Mouse (Mus musculus): ENCODE results near the gene Inpp1. TPM values are rescaled to one million over a fixed set of nuclear protein-coding genes. Genes with fewer than 3 reads are reported as not detected.

Gene Inpp1
- polyA plus RNA-seq, 1 experiment = 6.7 TPM

DNA sequence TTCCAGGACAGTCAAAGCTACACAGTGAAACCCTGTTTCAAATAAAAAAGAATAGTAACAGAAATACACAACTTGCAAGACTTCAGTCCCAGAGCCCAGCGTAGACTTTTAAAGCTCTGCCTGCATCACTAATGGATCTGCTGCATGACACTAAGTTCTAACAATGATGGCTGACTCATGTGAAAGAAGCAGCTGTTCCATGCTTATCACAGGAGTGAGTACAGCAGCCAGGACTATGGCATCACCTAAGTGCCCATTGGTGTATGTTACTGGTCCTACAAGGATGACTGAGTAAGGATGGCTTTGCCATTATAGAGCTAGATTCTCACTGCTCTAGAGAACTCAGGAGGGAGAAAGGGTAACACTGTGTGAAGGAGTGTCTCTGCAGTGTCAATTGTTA, 30.2 kb downstream of the Inpp1 start:
- H3ac ChIP-seq (ENCODE audit: control insufficient read depth, insufficient read length, low read depth) = no peak overlapping the region
- H3K4me3 ChIP-seq (ENCODE audit: insufficient read depth, poor library complexity, severe bottlenecking) = no peak overlapping the region
- TF ChIP-seq MAX (IDR thresholded peaks at IDR 0.05) (no peak), CTCF (IDR thresholded peaks at IDR 0.05; ENCODE audit: control insufficient read depth, insufficient read depth, insufficient read length) (no peak), USF1 (IDR thresholded peaks at IDR 0.05; ENCODE audit: low read depth) (no peak), CEBPB (IDR thresholded peaks at IDR 0.05; ENCODE audit: low read depth) (no peak), MYOG (IDR thresholded peaks at IDR 0.05; ENCODE audit: control insufficient read depth, extremely low read depth, insufficient read length) (no peak), FOSL1 (IDR thresholded peaks at IDR 0.05; ENCODE audit: insufficient read depth, low read length, poor library complexity, severe bottlenecking) (no peak), MYOD1 (IDR thresholded peaks at IDR 0.05; ENCODE audit: control insufficient read depth, insufficient read length, low read depth) (peak; percentile 45)
- no peaks in the 10 kb centered on the region for H3K79me3 ChIP-seq (ENCODE audit: low read depth)
- no peaks in the 10 kb centered on the region for H3K27me3 ChIP-seq (ENCODE audit: control insufficient read depth, insufficient read depth, insufficient read length)
- H3K79me2 ChIP-seq (ENCODE audit: control insufficient read depth, insufficient read depth) = no peaks in the 10 kb centered on the region
- H3K36me3 ChIP-seq (ENCODE audit: control insufficient read depth, insufficient read depth) = peaks cover 9% of the 10 kb centered on the region

GRCm38 (mm10) chr1:52765176-52766111, 52.0 kb downstream of the Inpp1 start:
- H3K79me2 ChIP-seq (ENCODE audit: control insufficient read depth, insufficient read depth) = no peaks in the 10 kb centered on the region
- H3K4me3 ChIP-seq (ENCODE audit: insufficient read depth, poor library complexity, severe bottlenecking) = no peak overlapping the region
- TF ChIP-seq USF1 (IDR thresholded peaks at IDR 0.05; ENCODE audit: low read depth) = no peak
- no peaks in the 10 kb centered on the region for H3K79me3 ChIP-seq (ENCODE audit: low read depth)
- no peaks in the 10 kb centered on the region for H3K36me3 ChIP-seq (ENCODE audit: control insufficient read depth, insufficient read depth)
- H3K27me3 ChIP-seq (ENCODE audit: control insufficient read depth, insufficient read depth, insufficient read length) = no peaks in the 10 kb centered on the region
- no peak overlapping the region for H3ac ChIP-seq (ENCODE audit: control insufficient read depth, insufficient read length, low read depth)

GRCm38 (mm10) chr1:52763894-52764809, 53.3 kb downstream of the Inpp1 start:
- H3K27me3 ChIP-seq (ENCODE audit: control insufficient read depth, insufficient read depth, insufficient read length) = no peaks in the 10 kb centered on the region
- TF ChIP-seq CEBPB (IDR thresholded peaks at IDR 0.05; ENCODE audit: low read depth) (no peak), MAX (IDR thresholded peaks at IDR 0.05) (no peak), FOSL1 (IDR thresholded peaks at IDR 0.05; ENCODE audit: insufficient read depth, low read length, poor library complexity, severe bottlenecking) (no peak), MYOG (IDR thresholded peaks at IDR 0.05; ENCODE audit: control insufficient read depth, extremely low read depth, insufficient read length) (no peak), USF1 (IDR thresholded peaks at IDR 0.05; ENCODE audit: low read depth) (no peak), MYOD1 (IDR thresholded peaks at IDR 0.05; ENCODE audit: control insufficient read depth, insufficient read length, low read depth) (no peak), CTCF (IDR thresholded peaks at IDR 0.05; ENCODE audit: control insufficient read depth, insufficient read depth, insufficient read length) (no peak)

GRCm38 (mm10) chr1:52758174-52758573, 59.3 kb downstream of the Inpp1 start:
- Histone ChIP-seq H3K4me3 (ENCODE audit: insufficient read depth, poor library complexity, severe bottlenecking) (no peak overlapping the region), H3ac (ENCODE audit: control insufficient read depth, insufficient read length, low read depth) (no peak overlapping the region), H3K79me3 (ENCODE audit: low read depth) (no peaks in the 10 kb centered on the region), H3K79me2 (ENCODE audit: control insufficient read depth, insufficient read depth) (no peaks in the 10 kb centered on the region), H3K36me3 (ENCODE audit: control insufficient read depth, insufficient read depth) (no peaks in the 10 kb centered on the region), H3K27me3 (ENCODE audit: control insufficient read depth, insufficient read depth, insufficient read length) (no peaks in the 10 kb centered on the region)
- no peak for TF ChIP-seq USF1 (IDR thresholded peaks at IDR 0.05; ENCODE audit: low read depth)
- no peak for TF ChIP-seq MAX (IDR thresholded peaks at IDR 0.05)
- no peak for TF ChIP-seq CEBPB (IDR thresholded peaks at IDR 0.05; ENCODE audit: low read depth)
- no peak for TF ChIP-seq CTCF (IDR thresholded peaks at IDR 0.05; ENCODE audit: control insufficient read depth, insufficient read depth, insufficient read length)
- no peak for TF ChIP-seq FOSL1 (IDR thresholded peaks at IDR 0.05; ENCODE audit: insufficient read depth, low read length, poor library complexity, severe bottlenecking)
- no peak for TF ChIP-seq MYOG (IDR thresholded peaks at IDR 0.05; ENCODE audit: control insufficient read depth, extremely low read depth, insufficient read length)
- TF ChIP-seq MYOD1 (IDR thresholded peaks at IDR 0.05; ENCODE audit: control insufficient read depth, insufficient read length, low read depth) = no peak

More at GRCm38 (mm10) chr1:52763894-52764809, 53.3 kb downstream of the Inpp1 start:
- Histone ChIP-seq H3K79me2 (ENCODE audit: control insufficient read depth, insufficient read depth) (no peaks in the 10 kb centered on the region), H3K79me3 (ENCODE audit: low read depth) (no peaks in the 10 kb centered on the region), H3K36me3 (ENCODE audit: control insufficient read depth, insufficient read depth) (no peaks in the 10 kb centered on the region), H3K4me3 (ENCODE audit: insufficient read depth, poor library complexity, severe bottlenecking) (no peak overlapping the region), H3ac (ENCODE audit: control insufficient read depth, insufficient read length, low read depth) (no peak overlapping the region)

- Histone ChIP-seq H3K4me3 (ENCODE audit: insufficient read depth, poor library complexity, severe bottlenecking) (no peak overlapping the region), H3K79me3 (ENCODE audit: low read depth) (no peaks in the 10 kb centered on the region), H3K79me2 (ENCODE audit: control insufficient read depth, insufficient read depth) (no peaks in the 10 kb centered on the region), H3K27me3 (ENCODE audit: control insufficient read depth, insufficient read depth, insufficient read length) (no peaks in the 10 kb centered on the region), H3K36me3 (ENCODE audit: control insufficient read depth, insufficient read depth) (no peaks in the 10 kb centered on the region), H3ac (ENCODE audit: control insufficient read depth, insufficient read length, low read depth) (no peak overlapping the region)
- TF ChIP-seq MYOD1 (IDR thresholded peaks at IDR 0.05; ENCODE audit: control insufficient read depth, insufficient read length, low read depth) (no peak), MYOG (IDR thresholded peaks at IDR 0.05; ENCODE audit: control insufficient read depth, extremely low read depth, insufficient read length) (no peak), USF1 (IDR thresholded peaks at IDR 0.05; ENCODE audit: low read depth) (no peak), FOSL1 (IDR thresholded peaks at IDR 0.05; ENCODE audit: insufficient read depth, low read length, poor library complexity, severe bottlenecking) (no peak), MAX (IDR thresholded peaks at IDR 0.05) (no peak), CTCF (IDR thresholded peaks at IDR 0.05; ENCODE audit: control insufficient read depth, insufficient read depth, insufficient read length) (no peak), CEBPB (IDR thresholded peaks at IDR 0.05; ENCODE audit: low read depth) (no peak)
Measured at GRCm38 (mm10) chr1:52754331-52754730, 63.2 kb downstream of the Inpp1 start.

Data from C2C12 (cell line).